Mouse (Mus musculus) right cerebral cortex, postnatal 4 days (tissue): ENCODE results near the gene Pcdh7.
"Not testable (repeated sequence)": the region's sequence is repeated elsewhere in the genome, so short reads cannot be mapped to it uniquely, and the experiment has no call there.

Source experiments
- DNase-seq: peaks from one replicate; pipeline ENCODE4 v3.0.0-alpha.2; 2022

Gene Pcdh7

DNA sequence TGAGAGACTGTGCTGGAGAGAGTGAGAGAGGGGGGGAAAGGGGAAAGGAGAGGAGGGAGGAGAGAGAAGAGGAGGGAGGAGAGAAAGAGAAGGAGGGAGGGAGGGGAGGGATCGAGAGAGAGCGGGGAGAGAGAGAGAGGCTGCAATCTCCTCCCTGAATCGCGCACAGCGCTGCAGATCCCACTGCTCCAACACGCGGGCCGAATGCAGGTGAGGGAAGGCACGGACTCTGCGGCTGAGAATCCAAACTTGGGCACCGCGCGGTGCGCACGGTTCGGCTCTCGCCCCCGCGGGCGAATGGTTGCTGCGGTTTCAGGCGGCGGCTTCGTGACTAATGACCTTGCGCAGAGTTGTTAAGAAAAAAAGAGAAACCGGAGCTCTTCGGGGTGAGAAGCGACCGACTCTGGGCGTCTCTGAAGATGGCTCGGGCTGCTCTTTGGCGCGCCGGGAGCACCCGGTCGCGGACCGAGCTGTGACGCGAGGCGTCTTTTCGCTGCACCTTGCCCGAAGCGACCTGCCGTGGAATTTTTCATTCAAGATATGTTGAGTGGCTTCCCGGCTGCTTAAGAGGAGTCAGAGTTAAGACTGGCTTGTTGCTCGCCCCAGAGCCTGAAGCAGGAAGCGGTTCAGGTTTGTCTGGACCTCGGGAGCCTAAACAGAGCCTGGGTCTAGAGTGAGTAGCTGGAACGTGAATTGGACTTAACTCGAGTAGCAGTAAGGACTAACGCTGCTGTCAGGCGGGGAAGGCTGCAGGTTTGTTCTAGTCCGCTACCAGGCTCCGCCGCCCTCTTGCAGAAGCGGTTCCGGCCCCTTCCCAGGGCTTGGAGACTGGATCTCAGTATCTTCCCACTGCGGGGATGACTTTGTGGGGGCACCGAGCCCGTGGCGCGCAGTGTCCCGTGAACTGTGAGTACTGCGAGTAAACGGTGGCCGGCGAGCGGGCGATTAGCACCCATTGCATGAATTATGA, at the start of gene Pcdh7:
Gene Pcdh7, plus strand, starts transcription at position 62 of the 970 bp plus-strand sequence.
- peak; percentile 63 for DNase-seq

DNA sequence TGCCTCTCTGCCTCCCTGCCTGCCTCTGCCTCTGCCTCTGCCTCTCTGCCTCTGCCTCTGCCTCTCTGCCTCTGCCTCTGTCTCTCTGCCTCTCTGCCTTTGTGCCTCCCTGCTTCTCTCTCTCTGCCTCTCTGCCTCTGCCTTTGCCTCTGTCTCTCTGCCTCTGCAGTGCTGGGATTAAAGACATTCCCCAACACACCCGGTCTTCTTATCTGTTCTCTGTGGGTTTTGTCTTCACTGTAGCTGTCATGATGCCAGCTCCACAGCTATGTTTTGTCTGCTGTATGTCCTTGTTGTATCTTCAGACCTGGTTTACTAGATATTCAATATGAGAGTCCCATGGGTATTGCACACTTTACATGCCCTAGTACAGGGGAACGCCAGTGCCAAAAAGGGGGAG, 40.8 kb upstream of the Pcdh7 start:
- DNase-seq, result not testable (repeated sequence)

- DNase-seq, result no peak
These were observed 9.4 kb upstream of the Pcdh7 start for GRCm38 (mm10) chr5:57708396-57708795.

GRCm38 (mm10) chr5:57713980-57714379, 3.8 kb upstream of the Pcdh7 start:
- DNase-seq, result no peak

DNA sequence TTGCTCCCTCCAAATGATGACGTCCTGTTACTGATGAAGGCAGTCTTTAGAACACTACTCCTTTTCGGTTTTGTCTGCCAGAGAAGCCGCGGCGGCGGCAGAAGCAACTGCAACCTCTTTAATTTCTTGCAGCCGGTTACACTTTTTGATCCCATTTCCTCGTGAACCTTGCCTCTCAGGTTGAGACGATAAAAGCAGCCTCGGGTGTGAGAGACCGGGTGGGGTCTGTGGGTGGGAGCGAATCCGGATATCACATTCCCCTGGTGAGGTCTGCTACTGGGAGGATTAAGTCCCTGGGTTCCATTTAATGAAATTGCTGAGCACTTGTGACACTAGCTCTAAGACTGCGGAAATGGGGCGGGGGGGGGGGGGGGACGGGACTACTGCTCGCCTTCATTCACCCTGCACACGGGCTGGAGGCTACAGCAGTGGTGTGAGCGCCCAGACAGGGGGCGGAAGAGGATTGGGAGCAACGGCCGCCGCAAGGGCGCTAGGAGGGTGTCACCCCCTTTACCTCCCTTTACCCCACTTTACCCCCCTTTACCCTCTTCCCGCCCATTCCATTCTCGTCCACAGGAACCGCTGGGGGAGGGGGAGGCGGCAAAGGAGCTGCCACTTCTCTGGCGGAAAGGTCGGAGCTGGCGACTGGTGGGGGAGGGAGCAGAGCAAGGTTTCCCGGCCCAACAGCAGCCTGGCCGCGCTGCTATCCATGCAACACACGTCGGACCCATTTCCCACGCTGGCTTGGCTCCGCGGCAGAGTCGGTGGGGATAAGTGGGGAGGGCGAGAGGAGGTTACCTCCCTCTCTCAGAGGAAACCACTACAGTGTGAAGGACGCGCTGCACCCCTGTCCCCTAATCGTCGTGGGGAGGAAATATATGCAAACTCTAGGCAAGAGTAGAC, 2.9 kb upstream of the Pcdh7 start:
- DNase-seq, result peak; percentile 67

GRCm38 (mm10) chr5:57715524-57716400, 2.0 kb upstream of the Pcdh7 start:
- DNase-seq, result peak; percentile 82

DNA sequence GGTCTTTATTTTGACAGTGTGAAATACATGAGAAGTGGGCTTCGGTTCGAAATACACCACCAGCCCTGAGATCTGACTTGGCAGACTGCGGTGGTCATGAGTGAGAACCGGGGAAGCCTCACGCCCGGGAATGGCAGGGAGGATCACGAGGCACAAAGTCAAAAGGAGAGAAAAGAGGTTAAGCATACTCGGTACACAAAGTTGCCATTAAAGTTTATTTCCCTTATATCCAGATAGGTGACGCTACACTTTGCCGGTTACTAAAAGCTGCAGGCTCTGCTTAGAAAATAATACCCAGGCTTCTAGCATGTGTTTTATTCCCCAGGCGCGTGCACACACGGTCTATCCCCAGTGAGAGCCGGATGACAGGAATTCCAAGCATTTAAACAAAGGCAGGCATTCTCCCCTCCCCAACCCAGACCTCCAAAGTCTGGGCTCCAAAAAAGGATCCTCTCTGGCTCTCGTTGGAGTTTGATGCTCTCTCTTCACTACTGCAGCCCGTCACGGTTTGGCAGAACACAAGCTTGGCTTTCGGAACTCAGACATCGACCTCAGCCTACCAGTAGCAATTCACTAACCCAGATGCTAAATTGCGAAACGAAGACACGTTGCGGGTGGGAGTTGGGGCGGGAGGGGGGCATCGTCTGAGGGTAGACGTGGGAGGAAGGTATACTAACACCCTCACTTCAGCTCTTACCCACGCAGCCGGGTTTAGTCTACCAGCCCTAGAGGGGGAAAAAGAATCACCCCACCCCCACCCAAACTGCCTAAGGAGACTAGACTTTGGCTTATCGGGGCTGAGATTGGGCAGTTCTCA, 1.1 kb upstream of the Pcdh7 start:
- DNase-seq, result peak; percentile 38

DNA sequence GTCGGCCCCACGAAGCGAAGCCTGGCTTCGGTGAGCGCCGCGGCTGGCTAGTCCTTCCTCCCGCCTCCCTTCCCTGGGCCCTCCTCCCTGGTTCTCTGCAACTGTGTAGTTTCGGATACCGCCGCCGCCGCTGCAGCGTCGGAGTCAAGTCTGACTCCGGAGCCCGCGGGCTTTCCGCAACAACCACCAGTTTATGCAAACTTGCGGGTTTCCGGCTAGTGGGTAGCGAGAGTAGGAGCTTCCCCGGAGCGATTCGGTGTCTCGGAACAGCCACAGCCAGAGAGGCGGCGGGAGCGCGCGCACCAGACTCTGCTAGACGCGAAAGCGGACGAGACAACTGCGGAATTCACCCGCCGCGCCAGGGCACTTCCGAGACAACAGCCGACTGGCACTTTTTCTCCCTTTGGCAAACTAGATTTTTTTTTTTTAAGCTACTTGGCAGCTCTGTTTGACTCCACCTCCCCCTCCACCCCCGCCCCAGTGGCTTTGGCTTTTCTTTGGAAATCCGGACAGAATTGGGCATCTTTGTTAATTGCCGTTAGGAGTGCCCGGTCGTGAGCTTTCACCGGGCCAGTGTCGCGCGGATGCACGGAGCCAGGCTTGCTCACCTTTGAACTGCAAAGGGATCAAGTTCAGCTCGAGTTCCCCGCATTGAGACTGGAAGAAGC, 395 bp upstream of the Pcdh7 start:
- peak; percentile 70 for DNase-seq

DNA sequence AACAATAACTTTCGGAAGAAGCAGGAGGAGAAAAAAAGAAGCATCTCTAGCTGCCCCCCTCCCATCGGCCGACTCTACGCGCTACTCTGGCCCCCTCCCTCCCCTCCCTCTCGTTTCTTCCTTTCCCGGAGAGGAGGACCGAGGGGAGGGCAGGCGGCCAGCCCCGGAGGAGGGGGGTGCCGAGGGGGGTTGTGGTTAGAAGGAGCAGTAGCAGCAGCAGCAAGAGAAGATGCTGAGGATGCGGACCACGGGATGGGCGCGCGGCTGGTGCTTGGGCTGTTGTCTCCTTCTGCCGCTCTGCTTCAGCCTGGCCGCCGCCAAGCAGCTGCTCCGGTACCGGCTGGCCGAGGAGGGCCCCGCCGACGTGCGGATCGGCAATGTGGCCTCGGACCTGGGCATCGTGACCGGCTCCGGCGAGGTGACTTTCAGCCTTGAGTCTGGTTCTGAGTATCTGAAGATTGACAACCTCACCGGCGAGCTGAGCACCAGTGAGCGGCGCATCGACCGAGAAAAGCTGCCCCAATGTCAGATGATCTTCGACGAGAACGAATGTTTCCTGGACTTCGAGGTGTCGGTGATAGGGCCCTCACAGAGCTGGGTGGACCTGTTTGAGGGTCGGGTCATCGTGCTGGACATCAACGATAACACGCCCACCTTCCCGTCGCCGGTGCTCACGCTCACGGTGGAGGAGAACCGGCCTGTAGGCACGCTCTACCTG, 1.3 kb downstream of the Pcdh7 start:
- DNase-seq, result peak; percentile 75

- peak; percentile 76 for DNase-seq
These were observed 1.9 kb downstream of the Pcdh7 start for GRCm38 (mm10) chr5:57719594-57720185.

- no peak for DNase-seq
These were observed 2.6 kb downstream of the Pcdh7 start for GRCm38 (mm10) chr5:57720206-57720880.

DNA sequence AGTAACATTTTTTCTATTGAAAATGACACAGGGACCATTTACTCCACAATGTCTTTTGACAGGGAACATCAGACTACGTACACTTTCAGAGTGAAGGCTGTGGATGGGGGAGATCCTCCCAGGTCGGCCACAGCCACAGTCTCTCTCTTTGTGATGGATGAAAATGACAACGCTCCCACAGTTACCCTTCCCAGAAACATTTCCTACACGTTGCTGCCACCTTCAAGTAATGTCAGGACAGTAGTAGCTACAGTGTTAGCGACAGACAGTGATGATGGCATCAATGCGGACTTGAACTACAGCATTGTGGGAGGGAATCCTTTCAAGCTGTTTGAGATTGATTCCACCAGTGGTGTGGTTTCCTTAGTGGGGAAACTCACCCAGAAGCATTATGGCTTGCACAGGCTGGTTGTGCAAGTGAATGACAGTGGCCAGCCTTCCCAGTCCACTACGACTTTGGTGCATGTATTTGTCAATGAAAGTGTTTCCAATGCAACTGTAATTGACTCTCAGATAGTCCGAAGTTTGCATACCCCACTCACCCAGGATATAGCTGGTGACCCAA, 3.5 kb downstream of the Pcdh7 start:
- no peak for DNase-seq

GRCm38 (mm10) chr5:57721927-57722326, 4.2 kb downstream of the Pcdh7 start:
- no peak for DNase-seq

DNA sequence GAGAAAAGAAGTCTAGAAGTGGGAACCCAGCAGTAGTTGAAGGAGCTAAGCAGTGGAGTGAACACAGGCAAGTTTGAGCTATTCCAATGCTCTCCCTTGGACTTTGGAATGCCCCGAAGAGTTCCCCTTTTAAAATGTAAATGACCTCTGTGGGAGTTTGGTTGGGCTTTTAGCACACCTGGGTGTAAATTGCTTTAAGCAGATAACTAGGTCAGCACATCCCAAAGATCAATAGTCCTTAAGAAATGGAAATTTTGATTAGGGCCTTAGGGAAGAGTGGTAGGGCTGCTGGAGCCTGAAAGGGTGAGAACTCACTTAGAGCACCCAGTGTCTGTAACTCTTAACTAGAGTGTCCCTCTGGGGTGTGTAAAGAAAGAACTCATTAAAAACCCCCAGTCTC, 15.7 kb downstream of the Pcdh7 start:
- no peak for DNase-seq

- DNase-seq, result no peak
These were observed 18.0 kb downstream of the Pcdh7 start for GRCm38 (mm10) chr5:57735723-57736122.

DNA sequence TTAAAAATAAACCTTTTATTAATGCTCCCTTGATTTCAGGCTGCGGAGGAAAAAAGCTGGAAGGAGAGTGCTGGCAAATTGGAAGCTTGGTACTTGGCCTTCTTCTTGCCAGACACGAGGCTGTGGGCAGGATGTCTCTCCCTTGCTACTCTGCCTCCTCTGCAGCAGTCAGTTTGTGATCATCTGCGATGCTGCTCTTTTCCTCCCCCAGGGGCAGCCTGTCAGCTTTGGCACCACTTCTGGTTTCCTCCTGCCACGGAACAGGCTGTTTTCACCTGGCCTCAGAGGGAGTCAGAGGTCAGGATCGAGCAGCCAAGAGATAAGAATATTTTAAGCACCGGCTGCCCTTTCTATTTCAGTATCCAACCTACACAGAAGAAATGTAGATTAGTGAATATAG, 25.2 kb downstream of the Pcdh7 start:
- no peak for DNase-seq

DNA sequence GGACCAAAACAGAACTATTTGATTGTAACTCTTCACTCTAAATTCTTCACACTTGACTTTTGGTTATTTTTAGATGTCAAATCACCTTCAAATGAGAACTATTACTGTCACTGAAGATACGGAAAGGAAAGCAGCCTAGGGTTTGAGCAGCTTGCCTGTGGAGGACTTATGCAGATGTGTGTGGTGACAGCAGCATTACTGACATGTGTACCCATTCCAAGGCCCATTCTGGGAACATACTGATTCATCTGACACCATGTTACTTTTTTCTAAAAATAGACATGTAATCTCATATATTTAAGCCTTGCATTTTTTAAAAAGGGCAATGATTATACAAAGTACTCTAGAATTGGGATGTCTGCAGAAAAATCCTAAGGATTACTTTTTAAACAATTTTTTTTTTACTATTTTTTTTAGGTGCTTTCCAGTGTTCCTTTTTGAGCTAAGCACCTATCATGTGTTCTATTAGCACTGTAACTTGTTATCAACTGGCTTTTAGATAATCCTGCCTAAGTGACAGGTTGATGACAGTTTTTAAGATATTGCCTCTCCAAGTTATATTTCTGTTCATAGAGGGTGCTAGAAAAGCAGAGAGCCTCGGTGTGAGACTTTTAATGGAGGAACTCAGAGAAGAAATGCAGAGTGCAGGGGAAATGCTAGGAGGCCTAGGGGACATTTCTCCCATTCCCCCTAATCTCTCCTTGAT, 26.3 kb downstream of the Pcdh7 start:
- no peak for DNase-seq

GRCm38 (mm10) chr5:57745879-57746278, 28.1 kb downstream of the Pcdh7 start:
- no peak for DNase-seq
